Mouse (Mus musculus): ENCODE measurements at regions not wholly inside any gene's neighbourhood (a gene's known extent, or its start where the extent isn't known, plus 50 kb on each side); places are given as distances from the start of the nearest gene placed in this dataset.
"Not testable (repeated sequence)": the region's sequence is repeated elsewhere in the genome, so short reads cannot be mapped to it uniquely, and the experiment has no call there.

DNA sequence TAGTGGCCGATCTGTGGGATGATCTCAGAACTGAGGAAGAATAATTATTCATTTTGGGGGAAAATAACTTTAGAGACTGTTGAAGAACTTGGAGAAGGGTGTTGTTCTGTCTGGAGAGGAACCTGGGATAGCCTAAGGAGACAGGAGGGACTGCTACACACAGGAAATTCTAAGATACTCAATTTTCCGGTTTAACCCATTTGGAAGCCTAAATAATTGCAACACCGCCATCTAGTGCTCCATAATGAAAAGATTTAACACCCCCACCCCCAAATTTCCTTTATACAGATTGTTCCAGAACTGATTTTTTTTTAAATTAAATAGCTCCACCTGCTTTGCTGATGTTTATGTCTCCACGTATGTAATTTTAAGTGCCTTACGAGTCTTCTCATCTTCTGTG is 157.2 kb upstream of the Adgra3 start:
- H3K27ac ChIP-seq (ENCODE audit: low read depth, low read length): no peak overlapping the region
- no peaks in the 10 kb centered on the region for H3K36me3 ChIP-seq (ENCODE audit: control insufficient read depth, insufficient read depth, low read length)
- no peak for ATAC-seq (replicated peaks; ENCODE audit: insufficient number of reproducible peaks, low FRiP score, low TSS enrichment)
- H3K9ac ChIP-seq (ENCODE audit: low read depth, low read length): no peak overlapping the region
- no peaks in the 10 kb centered on the region for H3K9me3 ChIP-seq (replicated peaks; ENCODE audit: control insufficient read depth, low read length)
- WGBS (ENCODE audit: insufficient replicate concordance): 36% methylated on average over 5 of the region's 5 CpGs
- no peak overlapping the region for H3K4me2 ChIP-seq
- no peaks in the 10 kb centered on the region for H3K27me3 ChIP-seq (ENCODE audit: control insufficient read depth, insufficient read depth, low read length)
- no peak overlapping the region for H3K4me3 ChIP-seq (ENCODE audit: low read depth, low read length)
- no peaks in the 10 kb centered on the region for H3K4me1 ChIP-seq (ENCODE audit: control insufficient read depth, insufficient read depth, low read length)

DNA sequence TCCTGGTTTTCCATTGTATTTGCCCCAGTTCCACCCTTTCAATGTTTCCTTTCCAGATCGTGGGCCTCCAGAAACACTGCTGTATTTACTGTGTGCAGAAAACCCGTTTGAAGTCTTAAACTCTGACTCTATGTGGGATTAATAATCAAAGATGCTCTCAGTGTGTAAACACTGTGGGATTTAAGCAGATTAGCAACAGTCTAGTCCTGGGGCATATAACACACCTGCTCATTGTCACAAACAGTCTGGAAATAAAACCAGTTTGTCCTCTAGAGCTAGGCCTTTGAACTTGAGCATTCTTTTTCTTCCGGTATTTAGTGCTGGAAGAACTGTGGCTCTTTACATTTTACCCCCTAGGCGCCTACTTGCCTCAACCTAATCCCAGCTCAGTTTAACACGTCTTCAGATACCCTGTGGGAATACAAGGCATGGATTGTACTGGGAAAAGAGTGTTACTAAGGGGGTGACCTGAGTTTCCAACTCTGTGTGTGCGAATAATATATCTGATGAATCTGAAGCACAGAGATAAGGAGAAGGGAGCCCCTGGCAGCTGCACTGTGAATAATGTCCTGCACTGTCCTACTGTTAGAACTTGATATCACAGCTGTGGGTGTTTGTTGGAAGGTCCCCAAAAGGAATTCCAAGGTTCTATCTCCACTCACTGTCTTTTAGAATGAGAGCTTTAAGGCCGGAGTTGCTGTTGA is 143.7 kb upstream of the Adgra3 start:
- WGBS (ENCODE audit: insufficient replicate concordance): 58% methylated on average over 7 of the region's 7 CpGs
- no peaks in the 10 kb centered on the region for H3K36me3 ChIP-seq (ENCODE audit: control insufficient read depth, insufficient read depth, low read length)
- no peak overlapping the region for H3K4me3 ChIP-seq (ENCODE audit: low read depth, low read length)
- no peaks in the 10 kb centered on the region for H3K4me1 ChIP-seq (ENCODE audit: control insufficient read depth, insufficient read depth, low read length)
- no peak overlapping the region for H3K4me2 ChIP-seq
- no peak for ATAC-seq (replicated peaks; ENCODE audit: insufficient number of reproducible peaks, low FRiP score, low TSS enrichment)
- H3K27ac ChIP-seq (ENCODE audit: low read depth, low read length): no peak overlapping the region
- H3K9me3 ChIP-seq (replicated peaks; ENCODE audit: control insufficient read depth, low read length): no peaks in the 10 kb centered on the region
- no peaks in the 10 kb centered on the region for H3K27me3 ChIP-seq (ENCODE audit: control insufficient read depth, insufficient read depth, low read length)
- no peak overlapping the region for H3K9ac ChIP-seq (ENCODE audit: low read depth, low read length)

DNA sequence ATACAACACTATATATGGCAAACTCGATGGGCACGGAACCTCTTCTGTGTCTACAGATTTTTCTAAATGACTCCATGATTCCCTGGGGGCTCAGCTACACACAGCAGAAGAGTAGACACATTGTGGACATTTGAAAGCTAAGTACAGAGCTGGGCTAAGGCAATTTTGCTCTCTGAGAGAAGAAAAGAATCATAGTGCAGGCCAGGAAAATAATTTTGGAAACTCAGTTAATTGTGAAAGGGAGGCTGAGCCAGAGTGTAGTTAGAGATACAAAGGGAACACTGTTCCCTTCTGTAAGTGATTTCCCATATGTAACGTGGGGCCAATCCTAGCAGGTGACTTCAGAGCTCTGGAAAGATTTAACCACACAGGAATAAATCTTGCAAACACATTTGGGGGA is 137.6 kb upstream of the Adgra3 start:
- no peak for ATAC-seq (replicated peaks; ENCODE audit: insufficient number of reproducible peaks, low FRiP score, low TSS enrichment)
- H3K4me3 ChIP-seq (ENCODE audit: low read depth, low read length): no peak overlapping the region
- no peaks in the 10 kb centered on the region for H3K36me3 ChIP-seq (ENCODE audit: control insufficient read depth, insufficient read depth, low read length)
- no peaks in the 10 kb centered on the region for H3K27me3 ChIP-seq (ENCODE audit: control insufficient read depth, insufficient read depth, low read length)
- H3K4me1 ChIP-seq (ENCODE audit: control insufficient read depth, insufficient read depth, low read length): no peaks in the 10 kb centered on the region
- H3K9ac ChIP-seq (ENCODE audit: low read depth, low read length): no peak overlapping the region
- H3K9me3 ChIP-seq (replicated peaks; ENCODE audit: control insufficient read depth, low read length): no peaks in the 10 kb centered on the region
- no peak overlapping the region for H3K27ac ChIP-seq (ENCODE audit: low read depth, low read length)
- 82% methylated on average over 3 of the region's 3 CpGs for WGBS (ENCODE audit: insufficient replicate concordance)
- no peak overlapping the region for H3K4me2 ChIP-seq

DNA sequence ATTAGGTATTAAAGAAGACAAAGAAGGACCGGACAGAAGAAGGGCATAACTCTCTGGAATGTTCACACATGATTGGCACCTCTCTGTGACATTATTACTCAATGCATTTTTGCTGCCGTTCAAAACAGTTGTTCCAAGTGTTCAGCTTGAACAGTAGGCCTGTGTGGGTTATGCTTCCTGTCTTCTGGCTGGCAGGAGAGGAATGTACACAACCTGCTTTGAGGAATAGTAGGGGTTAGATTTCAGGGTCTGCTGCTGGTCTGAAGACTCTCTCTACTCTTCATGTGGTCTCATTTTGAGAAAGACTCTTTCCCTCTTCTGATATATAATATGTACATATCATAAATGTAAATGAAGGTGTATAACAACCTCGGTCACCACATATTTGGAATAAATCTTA is 137.2 kb upstream of the Adgra3 start:
- no peak for ATAC-seq (replicated peaks; ENCODE audit: insufficient number of reproducible peaks, low FRiP score, low TSS enrichment)
- Histone ChIP-seq H3K36me3 (ENCODE audit: control insufficient read depth, insufficient read depth, low read length) (no peaks in the 10 kb centered on the region), H3K9ac (ENCODE audit: low read depth, low read length) (no peak overlapping the region), H3K4me3 (ENCODE audit: low read depth, low read length) (no peak overlapping the region), H3K9me3 (replicated peaks; ENCODE audit: control insufficient read depth, low read length) (no peaks in the 10 kb centered on the region), H3K27ac (ENCODE audit: low read depth, low read length) (no peak overlapping the region), H3K4me1 (ENCODE audit: control insufficient read depth, insufficient read depth, low read length) (no peaks in the 10 kb centered on the region), H3K4me2 (no peak overlapping the region), H3K27me3 (ENCODE audit: control insufficient read depth, insufficient read depth, low read length) (no peaks in the 10 kb centered on the region)
- 73% methylated on average over 3 of the region's 3 CpGs for WGBS (ENCODE audit: insufficient replicate concordance)

DNA sequence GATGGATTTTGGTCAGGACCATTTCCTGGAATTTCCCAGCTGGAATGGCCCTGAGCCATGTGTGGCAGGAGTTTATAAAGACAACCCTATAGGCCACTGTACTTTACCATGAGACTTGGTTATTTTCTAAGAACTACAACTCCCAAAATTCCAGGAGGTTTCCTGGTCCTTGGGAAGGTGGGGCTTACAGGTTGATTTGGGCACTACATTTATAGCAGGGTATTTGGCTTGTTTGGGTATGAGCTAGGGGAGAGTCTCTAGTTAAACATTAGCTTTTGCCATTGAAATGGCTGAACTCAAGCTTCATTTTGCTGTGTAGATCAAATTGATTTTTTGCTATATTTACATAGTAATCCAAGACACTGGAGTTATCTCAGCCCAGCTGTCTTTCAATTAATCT is 130.6 kb upstream of the Adgra3 start:
- H3K4me2 ChIP-seq: no peak overlapping the region
- H3K36me3 ChIP-seq (ENCODE audit: control insufficient read depth, insufficient read depth, low read length): no peaks in the 10 kb centered on the region
- no peak for ATAC-seq (replicated peaks; ENCODE audit: insufficient number of reproducible peaks, low FRiP score, low TSS enrichment)
- no peaks in the 10 kb centered on the region for H3K9me3 ChIP-seq (replicated peaks; ENCODE audit: control insufficient read depth, low read length)
- H3K27ac ChIP-seq (ENCODE audit: low read depth, low read length): no peak overlapping the region
- H3K9ac ChIP-seq (ENCODE audit: low read depth, low read length): no peak overlapping the region
- H3K27me3 ChIP-seq (ENCODE audit: control insufficient read depth, insufficient read depth, low read length): no peaks in the 10 kb centered on the region
- no peaks in the 10 kb centered on the region for H3K4me1 ChIP-seq (ENCODE audit: control insufficient read depth, insufficient read depth, low read length)
- no peak overlapping the region for H3K4me3 ChIP-seq (ENCODE audit: low read depth, low read length)

DNA sequence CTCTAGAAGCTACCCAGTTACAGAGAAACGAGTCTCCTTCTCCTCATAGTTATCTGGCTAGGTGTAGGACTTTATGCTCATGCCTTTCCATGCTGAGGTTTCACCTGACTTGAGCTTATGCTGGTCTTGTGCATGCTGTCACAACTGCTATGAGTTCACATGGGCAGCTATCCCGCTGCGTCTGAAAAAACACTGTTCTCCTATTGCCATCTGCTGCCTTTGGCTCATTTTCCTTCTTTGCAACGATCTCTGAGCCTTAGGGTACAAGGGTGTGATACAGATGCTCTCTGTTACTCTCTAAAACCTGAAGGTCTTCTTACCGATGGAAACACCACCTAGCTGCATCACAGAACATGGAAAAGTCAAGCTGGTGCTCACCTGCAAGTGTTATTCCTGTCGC is 123.9 kb upstream of the Adgra3 start:
- H3K27ac ChIP-seq (ENCODE audit: low read depth, low read length): no peak overlapping the region
- no peaks in the 10 kb centered on the region for H3K27me3 ChIP-seq (ENCODE audit: control insufficient read depth, insufficient read depth, low read length)
- no peaks in the 10 kb centered on the region for H3K9me3 ChIP-seq (replicated peaks; ENCODE audit: control insufficient read depth, low read length)
- H3K4me3 ChIP-seq (ENCODE audit: low read depth, low read length): no peak overlapping the region
- no peak overlapping the region for H3K4me2 ChIP-seq
- no peak overlapping the region for H3K9ac ChIP-seq (ENCODE audit: low read depth, low read length)
- WGBS (ENCODE audit: insufficient replicate concordance): 80% methylated on average over 6 of the region's 6 CpGs
- H3K4me1 ChIP-seq (ENCODE audit: control insufficient read depth, insufficient read depth, low read length): no peaks in the 10 kb centered on the region
- no peak for ATAC-seq (replicated peaks; ENCODE audit: insufficient number of reproducible peaks, low FRiP score, low TSS enrichment)
- no peaks in the 10 kb centered on the region for H3K36me3 ChIP-seq (ENCODE audit: control insufficient read depth, insufficient read depth, low read length)

DNA sequence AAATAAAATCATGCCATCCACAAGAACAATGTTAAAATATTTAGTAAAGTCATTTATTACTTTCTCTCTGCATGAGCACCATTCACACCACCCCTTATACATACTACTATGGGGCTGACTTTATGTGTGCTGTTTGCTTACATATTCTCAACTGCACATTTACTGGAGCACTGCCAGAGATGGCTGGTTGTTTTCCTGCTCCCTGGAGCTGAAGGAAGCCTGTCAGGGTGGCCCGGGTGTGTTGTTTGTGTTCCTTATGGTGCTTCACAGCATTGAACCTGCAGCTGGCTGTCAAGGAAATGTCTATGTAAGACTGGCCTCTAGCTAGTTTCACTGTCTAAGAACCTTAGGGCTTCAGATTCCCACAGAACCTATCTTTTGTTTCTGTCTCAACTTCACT is 97.8 kb upstream of the Adgra3 start:
- H3K36me3 ChIP-seq (ENCODE audit: control insufficient read depth, insufficient read depth, low read length): no peaks in the 10 kb centered on the region
- H3K4me2 ChIP-seq: no peak overlapping the region
- ATAC-seq (replicated peaks; ENCODE audit: insufficient number of reproducible peaks, low FRiP score, low TSS enrichment): no peak
- no peaks in the 10 kb centered on the region for H3K9me3 ChIP-seq (replicated peaks; ENCODE audit: control insufficient read depth, low read length)
- WGBS (ENCODE audit: insufficient replicate concordance): 29% methylated on average over 1 of the region's 1 CpGs
- no peak overlapping the region for H3K9ac ChIP-seq (ENCODE audit: low read depth, low read length)
- H3K4me3 ChIP-seq (ENCODE audit: low read depth, low read length): no peak overlapping the region
- no peaks in the 10 kb centered on the region for H3K4me1 ChIP-seq (ENCODE audit: control insufficient read depth, insufficient read depth, low read length)
- H3K27ac ChIP-seq (ENCODE audit: low read depth, low read length): no peak overlapping the region
- no peaks in the 10 kb centered on the region for H3K27me3 ChIP-seq (ENCODE audit: control insufficient read depth, insufficient read depth, low read length)

DNA sequence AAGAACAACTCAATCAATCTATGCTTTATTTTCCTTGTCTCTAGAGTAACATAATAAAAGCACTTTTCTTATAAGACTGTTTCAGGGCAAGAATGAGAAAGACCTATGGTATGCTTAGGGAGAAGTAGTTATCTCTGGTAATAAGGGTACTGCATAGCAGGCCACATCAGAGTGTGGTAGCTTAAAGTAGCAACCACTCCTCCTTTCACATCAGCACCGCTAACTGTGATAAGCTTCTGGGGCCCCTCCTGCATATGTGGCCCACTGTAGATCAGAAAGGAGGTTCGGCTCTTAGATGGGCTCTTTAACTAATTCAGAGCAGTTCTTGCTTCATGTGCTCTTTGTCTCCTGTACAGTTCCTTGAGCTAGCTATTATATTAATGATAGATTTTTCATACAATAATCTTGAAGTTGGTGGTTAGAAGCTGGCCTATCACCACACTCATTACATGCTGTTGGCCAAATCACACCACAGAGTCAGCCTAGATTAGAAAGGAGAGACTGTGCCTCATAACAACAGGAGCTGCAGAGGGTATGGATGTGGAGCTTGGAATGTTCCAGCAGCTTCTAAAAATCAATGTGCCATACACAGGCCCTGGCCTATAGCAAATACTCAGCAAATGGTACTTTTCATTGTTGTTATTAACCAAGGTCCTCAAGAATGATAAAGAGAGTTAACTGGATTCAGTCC is 96.5 kb upstream of the Adgra3 start:
- H3K4me2 ChIP-seq; H3K27me3 ChIP-seq (ENCODE audit: control insufficient read depth, insufficient read depth, low read length); ATAC-seq (replicated peaks; ENCODE audit: insufficient number of reproducible peaks, low FRiP score, low TSS enrichment); H3K4me3 ChIP-seq (ENCODE audit: low read depth, low read length); H3K4me1 ChIP-seq (ENCODE audit: control insufficient read depth, insufficient read depth, low read length); H3K9me3 ChIP-seq (replicated peaks; ENCODE audit: control insufficient read depth, low read length); H3K36me3 ChIP-seq (ENCODE audit: control insufficient read depth, insufficient read depth, low read length); H3K27ac ChIP-seq (ENCODE audit: low read depth, low read length); H3K9ac ChIP-seq (ENCODE audit: low read depth, low read length): not testable (repeated sequence)
- 62% methylated on average over 2 of the region's 2 CpGs for WGBS (ENCODE audit: insufficient replicate concordance)

DNA sequence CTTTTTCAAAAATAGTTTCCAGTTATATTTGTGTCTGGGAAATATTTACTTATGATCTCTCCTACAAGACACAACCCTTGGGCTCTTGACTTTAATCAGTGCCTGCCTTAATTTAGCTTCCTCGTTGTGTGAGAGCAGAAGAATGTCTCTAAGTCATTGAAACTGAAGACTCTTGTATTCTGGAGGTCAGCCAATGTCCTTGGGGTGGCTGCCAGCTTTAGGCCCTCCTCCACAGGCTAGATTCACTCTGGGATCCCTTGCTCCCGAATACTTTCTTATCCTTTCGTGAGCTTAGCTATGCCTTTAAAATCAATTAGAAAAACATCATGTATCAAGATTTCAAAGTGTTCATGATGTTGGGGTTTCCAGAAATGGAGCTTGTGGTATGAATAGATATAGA is 88.1 kb upstream of the Adgra3 start:
- WGBS (ENCODE audit: insufficient replicate concordance): 48% methylated on average over 3 of the region's 3 CpGs
- Histone ChIP-seq H3K4me2 (no peak overlapping the region), H3K27me3 (ENCODE audit: control insufficient read depth, insufficient read depth, low read length) (no peaks in the 10 kb centered on the region), H3K9me3 (replicated peaks; ENCODE audit: control insufficient read depth, low read length) (no peaks in the 10 kb centered on the region), H3K4me1 (ENCODE audit: control insufficient read depth, insufficient read depth, low read length) (no peaks in the 10 kb centered on the region), H3K27ac (ENCODE audit: low read depth, low read length) (no peak overlapping the region), H3K4me3 (ENCODE audit: low read depth, low read length) (no peak overlapping the region), H3K36me3 (ENCODE audit: control insufficient read depth, insufficient read depth, low read length) (no peaks in the 10 kb centered on the region), H3K9ac (ENCODE audit: low read depth, low read length) (no peak overlapping the region)
- no peak for ATAC-seq (replicated peaks; ENCODE audit: insufficient number of reproducible peaks, low FRiP score, low TSS enrichment)
